Mouse (Mus musculus) lung, embryonic 14.5 days (tissue): Measurements from ENCODE around the gene Slc5a2. TPM values are rescaled to one million over a fixed set of nuclear protein-coding genes. Genes with fewer than 3 reads are reported as not detected.
A peak's percentile ranks its signal among the peaks of the same experiment; 100 is the strongest.

ENCODE experiments used
- ATAC-seq: fragments of 200-750 bp; cut with Nextera tagmentation; 2 replicates; pipeline ENCODE4 v1.8.0; 2017; ENCODE audit warnings: mild to moderate bottlenecking, moderate TSS enrichment, moderate library complexity; ENCODE audit not compliant: insufficient read depth
- DNase-seq: peaks from one replicate; pipeline ENCODE4 v3.0.0-alpha.2; 2015
- H3K27ac ChIP-seq: fragments of 300-500 bp; sonication (generic); 2 replicates; pipeline ENCODE4 v1.5.1; 2014; ENCODE audit warnings: low read depth, mild to moderate bottlenecking, moderate library complexity
- H3K27me3 ChIP-seq: fragments of 300-500 bp; sonication (generic); 2 replicates; pipeline ENCODE4 v1.6.1; 2014; ENCODE audit warnings: low read length, control low read depth; ENCODE audit not compliant: insufficient read depth
- H3K36me3 ChIP-seq: fragments of 300-500 bp; sonication (generic); 2 replicates; pipeline ENCODE4 v1.6.1; 2014; ENCODE audit warnings: control low read depth; ENCODE audit not compliant: insufficient read depth
- H3K4me1 ChIP-seq: fragments of 300-500 bp; sonication (generic); 2 replicates; pipeline ENCODE4 v1.6.1; 2014; ENCODE audit warnings: antibody characterized with exemption, control low read depth; ENCODE audit not compliant: insufficient read depth
- H3K4me2 ChIP-seq: fragments of 300-500 bp; sonication (generic); 2 replicates; pipeline ENCODE4 v1.6.1; 2014; ENCODE audit warnings: mild to moderate bottlenecking
- H3K4me3 ChIP-seq: fragments of 300-500 bp; sonication (generic); 2 replicates; pipeline ENCODE4 v1.5.1; 2014; ENCODE audit warnings: low read depth, low read length
- H3K9ac ChIP-seq: fragments of 300-500 bp; sonication (generic); 2 replicates; pipeline ENCODE4 v1.6.1; 2014
- H3K9me3 ChIP-seq: fragments of 300-500 bp; sonication (generic); 2 replicates; pipeline ENCODE4 v1.6.1; 2016; ENCODE audit warnings: low read depth, low read length, control low read depth
- CTCF ChIP-seq: IDR thresholded peaks from 2 replicates; pipeline ENCODE4 v1.5.1; 2016; ENCODE audit warnings: antibody characterized with exemption, low read depth
- WGBS: fragments of 180-500 bp; shearing (Covaris S2); extraction: QIAGEN DNeasy Blood & Tissue Kit; methylation state at CpG from one replicate; pipeline ENCODE4 v1.1.7; 2014; 5-methylcytosine and 5-hydroxymethylcytosine counted together
- polyA plus RNA-seq: library from polyadenylated mRNA; unstranded; fragments of >200 nt; fragmentation: Nextera tagmentation; extraction: Ambion mirVana; gene quantifications from 2 replicates; pipeline ENCODE4 v1.2.1, GENCODE M21; 2014

Gene Slc5a2
- polyA plus RNA-seq, 1 experiment from 2014 or later, result 0.37 TPM

GRCm38 (mm10) chr7:128267391-128267790 lies 1.9 kb downstream of the Slc5a2 start:
- no peaks in the 10 kb centered on the region for H3K9me3 ChIP-seq
- WGBS, result 57% methylated on average over 13 of the region's 13 CpGs
- DNase-seq, result no peak

GRCm38 (mm10) chr7:128267813-128268212 lies 2.4 kb downstream of the Slc5a2 start:
- TF ChIP-seq CTCF, result no peak
- ATAC-seq (no peak), DNase-seq (no peak)
- peaks cover 26% of the 10 kb centered on the region for H3K36me3 ChIP-seq
- H3K9me3 ChIP-seq, result no peaks in the 10 kb centered on the region
- no peak overlapping the region for H3K27ac ChIP-seq
- WGBS, result 73% methylated on average over 7 of the region's 7 CpGs
- no peak overlapping the region for H3K4me2 ChIP-seq
- H3K4me3 ChIP-seq, result no peak overlapping the region
- no peaks in the 10 kb centered on the region for H3K4me1 ChIP-seq
- no peak overlapping the region for H3K9ac ChIP-seq
- H3K27me3 ChIP-seq, result no peaks in the 10 kb centered on the region

More at GRCm38 (mm10) chr7:128267391-128267790, 1.9 kb downstream of the Slc5a2 start:
- no peaks in the 10 kb centered on the region for H3K4me1 ChIP-seq
- H3K4me3 ChIP-seq, result no peak overlapping the region
- no peak for ATAC-seq
- no peak overlapping the region for H3K27ac ChIP-seq
- H3K9ac ChIP-seq, result no peak overlapping the region
- TF ChIP-seq CTCF, result no peak
- H3K36me3 ChIP-seq, result peaks cover 22% of the 10 kb centered on the region
- no peaks in the 10 kb centered on the region for H3K27me3 ChIP-seq
- no peak overlapping the region for H3K4me2 ChIP-seq

GRCm38 (mm10) chr7:128270431-128270850 lies 5.0 kb downstream of the Slc5a2 start:
- H3K9me3 ChIP-seq, result no peaks in the 10 kb centered on the region
- no peak for TF ChIP-seq CTCF
- WGBS, result 40% methylated on average over 13 of the region's 13 CpGs
- H3K27me3 ChIP-seq, result no peaks in the 10 kb centered on the region
- H3K4me1 ChIP-seq, result no peaks in the 10 kb centered on the region
- no peak overlapping the region for H3K4me3 ChIP-seq
- ATAC-seq (peak; percentile 58), DNase-seq (peak; percentile 27)
- no peak overlapping the region for H3K9ac ChIP-seq
- peaks cover 52% of the 10 kb centered on the region for H3K36me3 ChIP-seq
- no peak overlapping the region for H3K27ac ChIP-seq
- H3K4me2 ChIP-seq, result no peak overlapping the region

GRCm38 (mm10) chr7:128271496-128271895 lies 6.0 kb downstream of the Slc5a2 start:
- H3K4me2 ChIP-seq, result no peak overlapping the region
- no peak overlapping the region for H3K27ac ChIP-seq
- H3K9me3 ChIP-seq, result no peaks in the 10 kb centered on the region
- peaks cover 62% of the 10 kb centered on the region for H3K36me3 ChIP-seq
- DNase-seq, result no peak
- H3K4me3 ChIP-seq, result no peak overlapping the region
- no peak overlapping the region for H3K9ac ChIP-seq
- ATAC-seq, result no peak
- WGBS, result 95% methylated on average over 9 of the region's 9 CpGs
- H3K27me3 ChIP-seq, result no peaks in the 10 kb centered on the region
- no peak for TF ChIP-seq CTCF
- H3K4me1 ChIP-seq, result no peaks in the 10 kb centered on the region

- WGBS, result 89% methylated on average over 6 of the region's 6 CpGs
- H3K27ac ChIP-seq, result no peak overlapping the region
- H3K4me3 ChIP-seq, result no peak overlapping the region
- no peaks in the 10 kb centered on the region for H3K27me3 ChIP-seq
- no peak overlapping the region for H3K4me2 ChIP-seq
- H3K9me3 ChIP-seq, result no peaks in the 10 kb centered on the region
- no peak for DNase-seq
- no peak for TF ChIP-seq CTCF
- no peak for ATAC-seq
- H3K9ac ChIP-seq, result no peak overlapping the region
- peaks cover 89% of the 10 kb centered on the region for H3K36me3 ChIP-seq
- no peaks in the 10 kb centered on the region for H3K4me1 ChIP-seq
These were observed 10.6 kb downstream of the Slc5a2 start for GRCm38 (mm10) chr7:128276051-128276450.

- Histone ChIP-seq H3K4me2 (no peak overlapping the region), H3K4me3 (no peak overlapping the region), H3K27ac (no peak overlapping the region), H3K4me1 (no peaks in the 10 kb centered on the region), H3K9me3 (no peaks in the 10 kb centered on the region), H3K9ac (no peak overlapping the region), H3K36me3 (peaks cover 63% of the 10 kb centered on the region), H3K27me3 (no peaks in the 10 kb centered on the region)
- no peak for TF ChIP-seq CTCF
- whole genome bisulfite sequencing, result 85% methylated on average over 4 of the region's 4 CpGs
- ATAC-seq (no peak), DNase-seq (no peak)
These were observed 14.3 kb downstream of the Slc5a2 start for GRCm38 (mm10) chr7:128279750-128280149.

- H3K9me3 ChIP-seq, result no peaks in the 10 kb centered on the region
- H3K9ac ChIP-seq, result no peak overlapping the region
- H3K36me3 ChIP-seq, result peaks cover 50% of the 10 kb centered on the region
- WGBS, result 80% methylated on average over 11 of the region's 11 CpGs
- no peak overlapping the region for H3K27ac ChIP-seq
- no peak overlapping the region for H3K4me2 ChIP-seq
- no peak for DNase-seq
- no peak for ATAC-seq
- no peak overlapping the region for H3K4me3 ChIP-seq
- H3K27me3 ChIP-seq, result no peaks in the 10 kb centered on the region
- no peaks in the 10 kb centered on the region for H3K4me1 ChIP-seq
- TF ChIP-seq CTCF, result no peak
These were observed 16.3 kb downstream of the Slc5a2 start for GRCm38 (mm10) chr7:128281765-128282164.
